Mouse (Mus musculus) limb, embryonic 14.5 days (tissue): ENCODE results near the gene Pigs. TPM values are rescaled to one million over a fixed set of nuclear protein-coding genes. Genes with fewer than 3 reads are reported as not detected.

Source experiments
- ATAC-seq: fragments of 200-750 bp; cut with Nextera tagmentation; 2 replicates; pipeline ENCODE4 v1.8.0; 2017; ENCODE audit warnings: low read depth, moderate number of reproducible peaks, moderate TSS enrichment; ENCODE audit not compliant: low FRiP score
- DNase-seq: peaks from one replicate; pipeline ENCODE4 v3.0.0-alpha.2; 2015; ENCODE audit warnings: low spot score
- H3K27ac ChIP-seq: fragments of 300-500 bp; sonication (generic); replicated peaks from 2 replicates; pipeline ENCODE4 v1.5.1; 2014; ENCODE audit warnings: low read depth, mild to moderate bottlenecking, low read length, moderate library complexity, mixed read lengths
- H3K27me3 ChIP-seq: fragments of 300-500 bp; sonication (generic); 2 replicates; pipeline ENCODE4 v1.6.1; 2014; ENCODE audit warnings: low read length, mixed read lengths; ENCODE audit not compliant: control insufficient read depth, insufficient read depth
- H3K36me3 ChIP-seq: fragments of 300-500 bp; sonication (generic); 2 replicates; pipeline ENCODE4 v1.6.1; 2014; ENCODE audit warnings: mild to moderate bottlenecking, low read length, moderate library complexity, mixed read lengths; ENCODE audit not compliant: control insufficient read depth, insufficient read depth
- H3K4me1 ChIP-seq: fragments of 300-500 bp; sonication (generic); 2 replicates; pipeline ENCODE4 v1.6.1; 2014; ENCODE audit warnings: antibody characterized with exemption, low read length, mixed read lengths; ENCODE audit not compliant: control insufficient read depth, insufficient read depth
- H3K4me2 ChIP-seq: fragments of 300-500 bp; sonication (generic); replicated peaks from 2 replicates; pipeline ENCODE4 v1.6.1; 2014; ENCODE audit warnings: low read depth, mild to moderate bottlenecking, low read length, moderate library complexity; ENCODE audit not compliant: severe bottlenecking
- H3K4me3 ChIP-seq: fragments of 300-500 bp; sonication (generic); replicated peaks from 2 replicates; pipeline ENCODE4 v1.5.1; 2014; ENCODE audit warnings: low read length
- H3K9ac ChIP-seq: fragments of 300-500 bp; sonication (generic); 2 replicates; pipeline ENCODE4 v1.6.1; 2014; ENCODE audit warnings: mild to moderate bottlenecking, low read depth, low read length, moderate library complexity; ENCODE audit not compliant: severe bottlenecking
- H3K9me3 ChIP-seq: fragments of 300-500 bp; sonication (generic); 2 replicates; pipeline ENCODE4 v1.6.1; 2016; ENCODE audit warnings: low read length; ENCODE audit not compliant: control insufficient read depth
- POLR2A ChIP-seq: fragments of 200-500 bp; IDR thresholded peaks from 2 replicates; pipeline ENCODE4 v1.8.0; 2012; ENCODE audit warnings: inconsistent platforms, mild to moderate bottlenecking, moderate library complexity, borderline replicate concordance; ENCODE audit not compliant: insufficient read depth, insufficient read length; ENCODE audit errors: extremely low read depth
- WGBS: fragments of 180-500 bp; shearing (Covaris S2); extraction: QIAGEN DNeasy Blood & Tissue Kit; methylation state at CpG from one replicate; pipeline ENCODE4 v1.1.7; 2014; 5-methylcytosine and 5-hydroxymethylcytosine counted together
- polyA plus RNA-seq, 2 experiments: library from polyadenylated mRNA; depleted of rRNA in 1 of 2; stranded (reverse) in 1 of 2; unstranded in 1 of 2; fragments of >200 nt; fragmentation: Nextera tagmentation in 1 of 2; extraction: Ambion mirVana in 1 of 2; gene quantifications; 2 replicates each; pipeline versions ENCODE4 v1.2.1 to v1.2.3; 2012 to 2014

The Pigs gene
- polyA plus RNA-seq (2012; rRNA removed) (95.5 and 135 TPM in 2 replicates), polyA plus RNA-seq (2014; fragmentation: Nextera tagmentation; extraction: Ambion mirVana) (79.7 and 88.4 TPM in 2 replicates)

- WGBS: 16% methylated on average over 33 of the region's 37 CpGs
- no peaks in the 10 kb centered on the region for H3K9me3 ChIP-seq
- ATAC-seq: peak; percentile 98
- peak within 1 kb of the TSS; percentile 64 for H3K4me3 ChIP-seq
- no peak within 1 kb of the TSS for H3K27ac ChIP-seq
- H3K4me1 ChIP-seq: peaks cover 11% of the 10 kb centered on the region
- 0 out of 2 replicates have a peak, but pooled peaks have one; percentile 61 for TF ChIP-seq POLR2A
- H3K36me3 ChIP-seq: peaks cover 8% of the 10 kb centered on the region
- peak within 1 kb of the TSS; percentile 77 for H3K4me2 ChIP-seq
- peak; percentile 95 for DNase-seq
- H3K27me3 ChIP-seq: no peaks in the 10 kb centered on the region
- H3K9ac ChIP-seq: peak within 1 kb of the TSS; percentile 66
Measured at GRCm38 (mm10) chr11:78327634-78328511, at the start of gene Pigs. Gene Pigs, plus strand, starts transcription at chr11:78328415.

GRCm38 (mm10) chr11:78278853-78279252 lies 49.4 kb upstream of the Pigs start:
- DNase-seq (no peak), ATAC-seq (no peak)
- H3K4me1 ChIP-seq: no peaks in the 10 kb centered on the region
- H3K9me3 ChIP-seq: no peaks in the 10 kb centered on the region
- H3K4me2 ChIP-seq: no peak overlapping the region
- no peak overlapping the region for H3K9ac ChIP-seq
- no peaks in the 10 kb centered on the region for H3K27me3 ChIP-seq
- no peak overlapping the region for H3K27ac ChIP-seq
- no peak overlapping the region for H3K4me3 ChIP-seq
- WGBS: 84% methylated on average over 7 of the region's 7 CpGs
- H3K36me3 ChIP-seq: peaks cover 99% of the 10 kb centered on the region
- no peak for TF ChIP-seq POLR2A

- H3K27me3 ChIP-seq: no peaks in the 10 kb centered on the region
- DNase-seq (no peak), ATAC-seq (no peak)
- no peak for TF ChIP-seq POLR2A
- H3K9me3 ChIP-seq: no peaks in the 10 kb centered on the region
- no peak overlapping the region for H3K9ac ChIP-seq
- H3K36me3 ChIP-seq: peaks cover 99% of the 10 kb centered on the region
- H3K4me2 ChIP-seq: no peak overlapping the region
- WGBS: 78% methylated on average over 4 of the region's 4 CpGs
- H3K4me3 ChIP-seq: no peak overlapping the region
- H3K27ac ChIP-seq: no peak overlapping the region
- no peaks in the 10 kb centered on the region for H3K4me1 ChIP-seq
Measured at GRCm38 (mm10) chr11:78279586-78279985, 48.6 kb upstream of the Pigs start.

GRCm38 (mm10) chr11:78289146-78289763 lies 39.0 kb upstream of the Pigs start:
- Histone ChIP-seq H3K27me3 (no peaks in the 10 kb centered on the region), H3K27ac (no peak overlapping the region), H3K9ac (no peak overlapping the region), H3K4me3 (no peak overlapping the region), H3K9me3 (no peaks in the 10 kb centered on the region), H3K36me3 (peaks cover 76% of the 10 kb centered on the region), H3K4me1 (no peaks in the 10 kb centered on the region), H3K4me2 (no peak overlapping the region)
- ATAC-seq: no peak
- no peak for DNase-seq
- TF ChIP-seq POLR2A: no peak
- 87% methylated on average over 7 of the region's 7 CpGs for WGBS

- H3K9me3 ChIP-seq: no peaks in the 10 kb centered on the region
- ATAC-seq: no peak
- no peak within 1 kb of the TSS for H3K4me3 ChIP-seq
- peaks cover 62% of the 10 kb centered on the region for H3K36me3 ChIP-seq
- TF ChIP-seq POLR2A: no peak
- WGBS: 92% methylated on average over 4 of the region's 4 CpGs
- H3K27me3 ChIP-seq: no peaks in the 10 kb centered on the region
- no peaks in the 10 kb centered on the region for H3K4me1 ChIP-seq
- H3K4me2 ChIP-seq: no peak within 1 kb of the TSS
- H3K27ac ChIP-seq: no peak within 1 kb of the TSS
- DNase-seq: no peak
- no peak within 1 kb of the TSS for H3K9ac ChIP-seq
Measured at GRCm38 (mm10) chr11:78290654-78291053, 37.6 kb upstream of the Pigs start, which contains the start of gene BC030499. Gene BC030499, plus strand, starts transcription at chr11:78290841.
